Mouse (Mus musculus): ENCODE results near the gene Ppp1cc. TPM values are rescaled to one million over a fixed set of nuclear protein-coding genes. Genes with fewer than 3 reads are reported as not detected.
"Not testable (repeated sequence)": the region's sequence is repeated elsewhere in the genome, so short reads cannot be mapped to it uniquely, and the experiment has no call there.

Ppp1cc gene
- total RNA-seq, 4 experiments from 2014 or later = 165 to 238 (median 203) TPM

GRCm38 (mm10) chr5:122212125-122212524 is 54.0 kb downstream of the Ppp1cc start:
- DNase-seq (ENCODE audit: low spot score in 2 of 2) = no peak

GRCm38 (mm10) chr5:122212820-122213219 is 54.7 kb downstream of the Ppp1cc start:
- not testable (repeated sequence) for DNase-seq (ENCODE audit: low spot score in 2 of 2)

- DNase-seq (ENCODE audit: low spot score in 2 of 2) = no peak
These were observed 55.8 kb downstream of the Ppp1cc start for GRCm38 (mm10) chr5:122213861-122214260.

- no peak for DNase-seq (ENCODE audit: low spot score in 2 of 2)
These were observed 59.6 kb downstream of the Ppp1cc start for GRCm38 (mm10) chr5:122217636-122218035.

- no peak for DNase-seq (ENCODE audit: low spot score in 2 of 2)
These were observed 60.2 kb downstream of the Ppp1cc start for GRCm38 (mm10) chr5:122218109-122218905.

GRCm38 (mm10) chr5:122218928-122219327 is 60.9 kb downstream of the Ppp1cc start:
- no peak for DNase-seq (ENCODE audit: low spot score in 2 of 2)

- no peak for DNase-seq (ENCODE audit: low spot score in 2 of 2)
These were observed 61.9 kb downstream of the Ppp1cc start for GRCm38 (mm10) chr5:122219655-122220629.

GRCm38 (mm10) chr5:122221085-122221484 is 63.0 kb downstream of the Ppp1cc start:
- DNase-seq (ENCODE audit: low spot score in 2 of 2) = no peak

GRCm38 (mm10) chr5:122224291-122224690 is 66.2 kb downstream of the Ppp1cc start:
- DNase-seq (ENCODE audit: low spot score in 2 of 2) = no peak

Other genes starting within 250 kb of the Ppp1cc start
- gene Cux2, start 108.2 kb upstream of the Ppp1cc start, total RNA-seq (2022) = 10 to 100 TPM; 41.0 to 48.6 (median 45.2) TPM
- gene Myl2, start 57.3 kb upstream of the Ppp1cc start, total RNA-seq (2022) = 1 to 10 TPM in 3 of 4 experiments, under 1 TPM in 1; 0.80 to 4.7 (median 2.9) TPM
- 1 to 10 TPM in 1 of 4 experiments, under 1 TPM in 3; 0.29 to 1.7 (median 0.48) TPM for gene Ccdc63, start 17.5 kb upstream of the Ppp1cc start, total RNA-seq (2022)
- 10 to 100 TPM in 2 of 4 experiments, 1 to 10 TPM in 2; 2.1 to 22.9 (median 8.2) TPM for gene Hvcn1, start 48.5 kb downstream of the Ppp1cc start, total RNA-seq (2022)
- 10 to 100 TPM; 14.7 to 17.7 (median 16.1) TPM for gene Tctn1, start 106.2 kb downstream of the Ppp1cc start, total RNA-seq (2022)
- gene Pptc7, start 126.1 kb downstream of the Ppp1cc start, total RNA-seq (2022) = 10 to 100 TPM; 41.0 to 48.0 (median 43.7) TPM
- gene Rad9b, start 196.0 kb downstream of the Ppp1cc start, total RNA-seq (2022) = 1 to 10 TPM; 3.2 to 5.0 (median 4.1) TPM
- 100 to 1,000 TPM; 164 to 207 (median 188) TPM for gene Vps29, start 196.1 kb downstream of the Ppp1cc start, total RNA-seq (2022)
- gene Gpn3, start 213.6 kb downstream of the Ppp1cc start, total RNA-seq (2022) = 10 to 100 TPM; 20.7 to 29.4 (median 27.1) TPM
- 10 to 100 TPM; 70.9 to 74.0 (median 72.8) TPM for gene Fam216a, start 214.1 kb downstream of the Ppp1cc start, total RNA-seq (2022)
- 100 to 1,000 TPM; 232 to 259 (median 252) TPM for gene Arpc3, start 233.6 kb downstream of the Ppp1cc start, total RNA-seq (2022)